Mouse (Mus musculus) midbrain, embryonic 15.5 days (tissue): ENCODE measurements around the gene Ugp2. TPM values are rescaled to one million over a fixed set of nuclear protein-coding genes. Genes with fewer than 3 reads are reported as not detected.
"Not testable (repeated sequence)": the region's sequence is repeated elsewhere in the genome, so short reads cannot be mapped to it uniquely, and the experiment has no call there.

Source experiments
- ATAC-seq: fragments of 200-750 bp; cut with Nextera tagmentation; replicated peaks from 2 replicates; pipeline ENCODE4 v1.8.0; 2017; ENCODE audit warnings: moderate TSS enrichment
- H3K27ac ChIP-seq: fragments of 300-500 bp; sonication (generic); 2 replicates; pipeline ENCODE4 v1.5.1; 2015; ENCODE audit warnings: mild to moderate bottlenecking, inconsistent platforms
- H3K27me3 ChIP-seq: fragments of 300-500 bp; sonication (generic); replicated peaks from 2 replicates; pipeline ENCODE4 v1.6.1; 2015; ENCODE audit warnings: inconsistent platforms
- H3K36me3 ChIP-seq: fragments of 300-500 bp; sonication (generic); replicated peaks from 2 replicates; pipeline ENCODE4 v1.6.1; 2015; ENCODE audit warnings: inconsistent platforms
- H3K4me1 ChIP-seq: fragments of 300-500 bp; sonication (generic); 2 replicates; pipeline ENCODE4 v1.6.1; 2015; ENCODE audit warnings: inconsistent platforms
- H3K4me2 ChIP-seq: fragments of 300-500 bp; sonication (generic); 2 replicates; pipeline ENCODE4 v1.6.1; 2015; ENCODE audit warnings: inconsistent platforms, mild to moderate bottlenecking, moderate library complexity
- H3K4me3 ChIP-seq: fragments of 300-500 bp; sonication (generic); 2 replicates; pipeline ENCODE4 v1.5.1; 2015; ENCODE audit warnings: mild to moderate bottlenecking, inconsistent platforms
- H3K9ac ChIP-seq: fragments of 300-500 bp; sonication (generic); 2 replicates; pipeline ENCODE4 v1.6.1; 2015; ENCODE audit warnings: mild to moderate bottlenecking, inconsistent platforms
- H3K9me3 ChIP-seq: fragments of 300-500 bp; sonication (generic); 2 replicates; pipeline ENCODE4 v1.6.1; 2016; ENCODE audit warnings: inconsistent platforms
- WGBS: fragments of 180-500 bp; shearing (Covaris S2); methylation state at CpG from one replicate; pipeline ENCODE4 v1.1.7; 2015; ENCODE audit warnings: mixed read lengths; 5-methylcytosine and 5-hydroxymethylcytosine counted together
- polyA plus RNA-seq: library from polyadenylated mRNA; unstranded; fragments of >200 nt; fragmentation: Nextera tagmentation; extraction: Ambion mirVana; gene quantifications from 2 replicates; pipeline ENCODE4 v1.2.1, GENCODE M21; 2015

Gene Ugp2
- polyA plus RNA-seq, 1 experiment from 2014 or later = 60.4 TPM

DNA sequence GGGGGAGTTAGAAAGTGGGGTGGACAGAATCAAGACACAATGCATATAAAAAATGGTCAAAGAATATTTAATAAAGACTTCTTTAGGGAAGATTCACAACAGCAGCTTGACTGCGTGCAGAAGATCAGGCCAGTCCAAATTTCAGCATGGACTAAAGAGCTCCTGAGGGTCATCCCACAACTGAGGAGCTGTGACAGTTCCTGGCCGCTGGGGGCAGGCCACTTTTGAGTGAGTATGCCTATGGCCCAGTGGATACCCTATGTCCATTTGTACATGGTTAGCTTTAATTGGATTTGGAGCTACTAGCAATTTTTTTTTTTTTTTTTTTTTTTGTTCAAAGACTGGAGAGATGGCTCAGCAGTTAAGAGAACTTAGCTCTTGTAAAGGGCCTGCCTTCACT is 44.2 kb downstream of the Ugp2 start:
- Histone ChIP-seq H3K4me1 (no peaks in the 10 kb centered on the region), H3K4me2 (no peak overlapping the region), H3K9me3 (no peaks in the 10 kb centered on the region), H3K27me3 (no peaks in the 10 kb centered on the region), H3K9ac (no peak overlapping the region), H3K4me3 (no peak overlapping the region), H3K27ac (no peak overlapping the region), H3K36me3 (peaks cover 33% of the 10 kb centered on the region; the same call in 1 of the 2 replicates)
- no peak for ATAC-seq
- WGBS = 69% methylated on average over 2 of the region's 2 CpGs

DNA sequence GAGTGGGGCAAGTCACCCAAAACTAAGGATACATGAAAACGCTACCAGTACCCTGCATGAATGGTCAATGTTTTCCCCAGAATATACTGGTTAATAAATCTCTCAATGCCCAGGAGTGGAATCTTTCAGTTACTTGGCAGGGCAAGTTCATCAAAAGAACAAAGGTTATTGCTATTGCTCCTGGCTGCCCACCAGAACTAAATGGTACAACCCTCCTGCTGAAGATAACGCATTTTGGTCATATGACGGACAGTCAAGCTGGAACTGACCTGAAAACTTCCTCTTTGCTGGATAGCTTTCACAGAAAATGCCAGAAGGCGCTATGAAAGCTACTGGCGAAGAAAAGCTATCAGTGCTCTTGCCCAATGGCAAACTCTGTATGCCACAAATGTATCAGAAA is 45.2 kb downstream of the Ugp2 start:
- Histone ChIP-seq H3K27ac (no peak overlapping the region), H3K4me3 (no peak overlapping the region), H3K9ac (no peak overlapping the region), H3K27me3 (no peaks in the 10 kb centered on the region), H3K36me3 (peaks cover 37% of the 10 kb centered on the region; the same call in 1 of the 2 replicates), H3K4me1 (no peaks in the 10 kb centered on the region), H3K4me2 (no peak overlapping the region), H3K9me3 (no peaks in the 10 kb centered on the region)
- no peak for ATAC-seq
- WGBS = 94% methylated on average over 5 of the region's 5 CpGs

- H3K36me3 ChIP-seq = 0 out of 2 replicates have a peak, but pooled peaks cover 22% of the 10 kb centered on the region
- no peaks in the 10 kb centered on the region for H3K4me1 ChIP-seq
- no peak overlapping the region for H3K9ac ChIP-seq
- H3K27ac ChIP-seq = no peak overlapping the region
- 89% methylated on average over 3 of the region's 3 CpGs for WGBS
- no peak overlapping the region for H3K4me2 ChIP-seq
- H3K4me3 ChIP-seq = no peak overlapping the region
- H3K27me3 ChIP-seq = no peaks in the 10 kb centered on the region
- no peak for ATAC-seq
- H3K9me3 ChIP-seq = no peaks in the 10 kb centered on the region
Observed at GRCm38 (mm10) chr11:21322349-21322748, 48.7 kb downstream of the Ugp2 start.

DNA sequence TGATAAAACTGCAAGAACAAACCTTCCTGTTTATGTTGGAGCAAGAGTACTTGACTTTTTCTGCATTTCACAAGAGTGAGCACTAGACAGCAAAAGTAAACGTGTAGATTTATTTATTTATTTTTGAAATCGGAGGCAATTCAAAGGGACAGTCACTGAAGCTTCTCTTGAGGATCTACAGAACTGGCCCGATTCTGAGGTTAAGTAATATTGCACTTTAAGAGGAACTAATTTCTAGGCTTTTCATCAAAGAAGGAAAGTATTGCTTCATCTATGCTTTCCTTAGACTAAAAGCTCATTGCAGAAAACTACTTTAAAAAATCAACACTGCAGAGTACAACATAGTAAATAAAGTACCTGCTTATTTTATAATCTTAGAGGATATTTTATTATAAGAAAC is 49.4 kb downstream of the Ugp2 start:
- no peaks in the 10 kb centered on the region for H3K27me3 ChIP-seq
- H3K4me2 ChIP-seq = no peak overlapping the region
- H3K27ac ChIP-seq = no peak overlapping the region
- no peak overlapping the region for H3K9ac ChIP-seq
- WGBS = 81% methylated on average over 3 of the region's 3 CpGs
- no peak for ATAC-seq
- no peaks in the 10 kb centered on the region for H3K9me3 ChIP-seq
- no peak overlapping the region for H3K4me3 ChIP-seq
- no peaks in the 10 kb centered on the region for H3K4me1 ChIP-seq
- H3K36me3 ChIP-seq = 0 out of 2 replicates have a peak, but pooled peaks cover 21% of the 10 kb centered on the region

- no peak overlapping the region for H3K4me3 ChIP-seq
- ATAC-seq = no peak
- 0 out of 2 replicates have a peak, but pooled peaks cover 6% of the 10 kb centered on the region for H3K36me3 ChIP-seq
- H3K4me2 ChIP-seq = no peak overlapping the region
- 94% methylated on average over 9 of the region's 9 CpGs for WGBS
- H3K27me3 ChIP-seq = no peaks in the 10 kb centered on the region
- no peaks in the 10 kb centered on the region for H3K9me3 ChIP-seq
- no peak overlapping the region for H3K27ac ChIP-seq
- no peaks in the 10 kb centered on the region for H3K4me1 ChIP-seq
- no peak overlapping the region for H3K9ac ChIP-seq
Observed at GRCm38 (mm10) chr11:21313922-21314657, 56.9 kb downstream of the Ugp2 start.

DNA sequence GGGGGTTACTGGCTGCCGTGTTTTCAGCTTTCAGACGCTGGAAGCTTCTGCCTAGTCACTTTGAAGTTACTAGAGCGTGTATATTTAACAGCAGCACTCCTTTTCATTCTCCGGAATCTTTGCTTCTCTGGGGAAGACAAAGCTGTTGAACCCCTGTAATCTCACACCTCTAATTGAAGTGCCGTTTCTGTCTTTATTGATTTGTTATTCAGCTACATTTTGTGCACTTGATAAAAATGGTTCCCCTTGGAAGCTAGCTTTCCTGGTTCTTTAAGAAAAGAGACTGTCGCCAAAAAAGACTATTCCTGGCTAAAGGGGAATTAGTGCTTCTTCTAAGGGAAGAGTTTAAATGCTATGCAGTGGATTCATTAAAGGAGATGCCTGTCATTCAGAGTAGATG is 61.5 kb downstream of the Ugp2 start:
- Histone ChIP-seq H3K9me3 (no peaks in the 10 kb centered on the region), H3K9ac (no peak overlapping the region), H3K36me3 (0 out of 2 replicates have a peak, but pooled peaks cover 9% of the 10 kb centered on the region), H3K4me2 (no peak overlapping the region), H3K4me1 (no peaks in the 10 kb centered on the region), H3K4me3 (no peak overlapping the region), H3K27ac (no peak overlapping the region), H3K27me3 (no peaks in the 10 kb centered on the region)
- ATAC-seq = no peak
- 21% methylated on average over 6 of the region's 6 CpGs for WGBS

DNA sequence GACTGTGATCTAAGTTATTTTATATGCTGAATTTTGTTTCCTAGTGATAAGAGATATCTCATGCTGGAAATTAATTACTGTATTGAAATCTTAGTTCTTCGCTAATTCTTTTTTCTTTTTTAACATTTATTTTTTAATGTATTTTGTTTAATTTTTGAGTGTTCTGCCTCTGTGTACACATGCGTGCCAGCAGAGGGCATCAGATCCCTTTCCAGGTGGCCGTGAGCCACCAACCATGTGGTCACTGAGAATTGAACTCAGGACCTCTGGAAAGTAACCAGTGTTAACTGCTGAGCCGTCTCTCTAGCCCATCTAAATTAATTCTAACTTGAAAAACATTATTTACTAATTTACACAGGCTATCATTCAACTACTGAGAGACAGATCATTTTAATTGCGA is 62.9 kb downstream of the Ugp2 start:
- 85% methylated on average over 5 of the region's 5 CpGs for WGBS
- Histone ChIP-seq H3K9ac (no peak overlapping the region), H3K4me2 (no peak overlapping the region), H3K4me1 (no peaks in the 10 kb centered on the region), H3K4me3 (no peak overlapping the region), H3K36me3 (0 out of 2 replicates have a peak, but pooled peaks cover 9% of the 10 kb centered on the region), H3K27me3 (no peaks in the 10 kb centered on the region), H3K27ac (no peak overlapping the region), H3K9me3 (no peaks in the 10 kb centered on the region)
- no peak for ATAC-seq

- WGBS = 91% methylated on average over 5 of the region's 5 CpGs
- H3K4me3 ChIP-seq = no peak overlapping the region
- no peak overlapping the region for H3K9ac ChIP-seq
- H3K9me3 ChIP-seq = no peaks in the 10 kb centered on the region
- ATAC-seq = no peak
- peaks cover 9% of the 10 kb centered on the region; the same call in 1 of the 2 replicates for H3K36me3 ChIP-seq
- no peaks in the 10 kb centered on the region for H3K27me3 ChIP-seq
- H3K4me1 ChIP-seq = no peaks in the 10 kb centered on the region
- H3K4me2 ChIP-seq = no peak overlapping the region
- no peak overlapping the region for H3K27ac ChIP-seq
Observed at GRCm38 (mm10) chr11:21307078-21307668, 63.8 kb downstream of the Ugp2 start.

GRCm38 (mm10) chr11:21303619-21304018 is 67.4 kb downstream of the Ugp2 start:
- H3K27me3 ChIP-seq = no peaks in the 10 kb centered on the region
- no peak overlapping the region for H3K9ac ChIP-seq
- ATAC-seq = no peak
- no peaks in the 10 kb centered on the region for H3K4me1 ChIP-seq
- H3K36me3 ChIP-seq = peaks cover 6% of the 10 kb centered on the region; the same call in 1 of the 2 replicates
- 87% methylated on average over 3 of the region's 3 CpGs for WGBS
- H3K4me2 ChIP-seq = no peak overlapping the region
- H3K27ac ChIP-seq = no peak overlapping the region
- no peak overlapping the region for H3K4me3 ChIP-seq
- no peaks in the 10 kb centered on the region for H3K9me3 ChIP-seq

- no peak overlapping the region for H3K4me2 ChIP-seq
- H3K4me1 ChIP-seq = no peaks in the 10 kb centered on the region
- 86% methylated on average over 5 of the region's 5 CpGs for WGBS
- no peaks in the 10 kb centered on the region for H3K27me3 ChIP-seq
- H3K36me3 ChIP-seq = 0 out of 2 replicates have a peak, but pooled peaks cover 5% of the 10 kb centered on the region
- H3K4me3 ChIP-seq = no peak overlapping the region
- no peak overlapping the region for H3K27ac ChIP-seq
- no peaks in the 10 kb centered on the region for H3K9me3 ChIP-seq
- ATAC-seq = no peak
- no peak overlapping the region for H3K9ac ChIP-seq
Observed at GRCm38 (mm10) chr11:21295486-21295885, 75.5 kb downstream of the Ugp2 start.

- not testable (repeated sequence) for H3K36me3 ChIP-seq, H3K4me2 ChIP-seq, H3K9ac ChIP-seq, H3K4me1 ChIP-seq, H3K9me3 ChIP-seq, H3K27me3 ChIP-seq, H3K27ac ChIP-seq, ATAC-seq, H3K4me3 ChIP-seq
- WGBS = 97% methylated on average over 2 of the region's 2 CpGs
Observed at GRCm38 (mm10) chr11:21288153-21288552, 82.8 kb downstream of the Ugp2 start.

DNA sequence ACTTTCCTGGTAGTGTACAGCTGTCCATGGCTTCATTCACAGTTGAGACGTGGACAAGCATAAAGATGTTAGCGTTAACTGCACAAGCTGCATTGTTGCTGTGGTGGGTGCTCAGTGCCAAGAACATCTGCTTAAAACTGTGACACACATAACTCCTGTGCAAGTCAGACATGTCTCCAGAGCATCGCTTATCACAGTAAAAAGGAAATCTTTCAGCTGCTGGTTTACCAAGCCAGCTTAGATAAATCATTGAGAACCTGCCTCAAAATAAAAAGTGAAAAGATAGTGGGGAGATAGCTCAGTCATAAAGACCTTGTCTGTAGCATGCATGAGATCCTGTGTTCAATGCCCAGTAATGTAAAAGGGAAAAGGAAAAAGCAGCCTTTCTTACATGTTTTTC is 84.6 kb downstream of the Ugp2 start:
- no peaks in the 10 kb centered on the region for H3K36me3 ChIP-seq
- H3K4me1 ChIP-seq = no peaks in the 10 kb centered on the region
- no peak overlapping the region for H3K4me3 ChIP-seq
- no peak overlapping the region for H3K4me2 ChIP-seq
- H3K9ac ChIP-seq = no peak overlapping the region
- no peaks in the 10 kb centered on the region for H3K9me3 ChIP-seq
- H3K27me3 ChIP-seq = no peaks in the 10 kb centered on the region
- WGBS = 89% methylated on average over 3 of the region's 3 CpGs
- ATAC-seq = no peak
- H3K27ac ChIP-seq = no peak overlapping the region

- no peaks in the 10 kb centered on the region for H3K27me3 ChIP-seq
- H3K9ac ChIP-seq = no peak overlapping the region
- WGBS = 85% methylated on average over 2 of the region's 2 CpGs
- H3K4me3 ChIP-seq = no peak overlapping the region
- no peak overlapping the region for H3K4me2 ChIP-seq
- ATAC-seq = no peak
- H3K36me3 ChIP-seq = peaks cover 7% of the 10 kb centered on the region; the same call in 1 of the 2 replicates
- H3K4me1 ChIP-seq = no peaks in the 10 kb centered on the region
- no peaks in the 10 kb centered on the region for H3K9me3 ChIP-seq
- H3K27ac ChIP-seq = no peak overlapping the region
Observed at GRCm38 (mm10) chr11:21276151-21276550, 94.8 kb downstream of the Ugp2 start.
